Mouse (Mus musculus): ENCODE results near the gene Fam71a. TPM values are rescaled to one million over a fixed set of nuclear protein-coding genes. Genes with fewer than 3 reads are reported as not detected.

Fam71a gene
- polyA plus RNA-seq (2012; fragmentation: generic; extraction: Trizol) = not detected

GRCm38 (mm10) chr1:191164717-191165116, at the start of gene Fam71a:
Gene Fam71a (minus strand): TSS chr1:191164817.

Other genes starting within 250 kb of the Fam71a start
- gene Angel2, start 239.7 kb downstream of the Fam71a start, polyA plus RNA-seq (2012; fragmentation: generic; extraction: Trizol) = 10 to 100 TPM in 1 of 2 experiments, 1 to 10 TPM in 1; 3.4 to 16.1 TPM
- 10 to 100 TPM in 1 of 2 experiments, 1 to 10 TPM in 1; 1.8 to 12.0 TPM for gene Vash2, start 185.5 kb downstream of the Fam71a start, polyA plus RNA-seq (2012; fragmentation: generic; extraction: Trizol)
- gene Flvcr1, start 138.7 kb downstream of the Fam71a start, polyA plus RNA-seq (2012; fragmentation: generic; extraction: Trizol) = 1 to 10 TPM; 1.9 to 2.6 TPM
- gene Spata45, start 128.2 kb downstream of the Fam71a start, polyA plus RNA-seq (2012; fragmentation: generic; extraction: Trizol) = not detected
- 10 to 100 TPM in 1 of 2 experiments, 1 to 10 TPM in 1; 3.8 to 12.9 TPM for gene Tatdn3, start 101.9 kb downstream of the Fam71a start, polyA plus RNA-seq (2012; fragmentation: generic; extraction: Trizol)
- gene Nsl1, start 101.8 kb downstream of the Fam71a start, polyA plus RNA-seq (2012; fragmentation: generic; extraction: Trizol) = 1 to 10 TPM; 1.6 to 5.3 TPM
- under 1 TPM; 0.37 to 0.61 TPM for gene Batf3, start 67.0 kb downstream of the Fam71a start, polyA plus RNA-seq (2012; fragmentation: generic; extraction: Trizol)
- 1 to 10 TPM in 1 of 2 experiments, under 1 TPM in 1; 0.20 to 1.1 TPM for gene Atf3, start 53.2 kb upstream of the Fam71a start, polyA plus RNA-seq (2012; fragmentation: generic; extraction: Trizol)
- gene Nenf, start 153.4 kb upstream of the Fam71a start, polyA plus RNA-seq (2012; fragmentation: generic; extraction: Trizol) = 100 to 1,000 TPM; 143 to 543 TPM
- 1 to 10 TPM; 1.8 to 5.9 TPM for gene Tmem206, start 161.1 kb upstream of the Fam71a start, polyA plus RNA-seq (2012; fragmentation: generic; extraction: Trizol)
- 10 to 100 TPM in 1 of 2 experiments, 1 to 10 TPM in 1; 2.6 to 19.5 TPM for gene Ppp2r5a, start 238.5 kb upstream of the Fam71a start, polyA plus RNA-seq (2012; fragmentation: generic; extraction: Trizol)

Data from C3H10T1/2 (cell line).